Mouse (Mus musculus): ENCODE measurements around the gene Rassf6. TPM values are rescaled to one million over a fixed set of nuclear protein-coding genes. Genes with fewer than 3 reads are reported as not detected.

The Rassf6 gene
- polyA plus RNA-seq, 1 experiment from 2014 or later = 0.22 TPM

GRCm38 (mm10) chr5:90650466-90651150 is 10.2 kb upstream of the Rassf6 start:
- no peaks in the 10 kb centered on the region for H3K27me3 ChIP-seq (ENCODE audit: insufficient read depth, poor library complexity, severe bottlenecking)
- H3K4me3 ChIP-seq = no peak overlapping the region
- H3K9me3 ChIP-seq = no peaks in the 10 kb centered on the region
- no peaks in the 10 kb centered on the region for H3K36me3 ChIP-seq
- 84% methylated on average over 5 of the region's 5 CpGs for WGBS
- H3K27ac ChIP-seq = no peak overlapping the region
- H3K4me1 ChIP-seq (replicated peaks) = no peaks in the 10 kb centered on the region; the same call in 1 of the 2 replicates
- no peak for DNase-seq (ENCODE audit: low spot score)

DNA sequence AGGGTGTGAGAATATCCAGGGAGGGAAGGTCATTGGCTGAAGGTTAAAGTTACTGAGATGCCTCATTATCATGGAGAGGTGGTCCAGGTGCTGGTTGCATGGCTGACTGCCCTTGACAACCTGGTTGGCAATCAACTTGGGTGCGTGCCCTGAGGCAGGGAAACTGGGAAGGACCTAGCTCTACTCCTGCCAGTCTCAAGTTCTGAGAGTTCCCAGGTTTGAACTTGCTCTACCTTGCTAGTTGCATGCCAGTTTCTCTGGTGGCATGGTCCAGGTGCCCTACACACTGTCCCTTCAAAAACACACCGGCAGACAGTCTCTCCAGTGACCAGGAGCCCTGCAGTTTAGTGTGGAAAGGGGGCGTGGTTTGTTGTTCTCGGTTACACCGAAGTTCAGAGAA is 7.0 kb upstream of the Rassf6 start:
- H3K4me3 ChIP-seq = no peak overlapping the region
- H3K27ac ChIP-seq = no peak overlapping the region
- no peaks in the 10 kb centered on the region for H3K27me3 ChIP-seq (ENCODE audit: insufficient read depth, poor library complexity, severe bottlenecking)
- no peaks in the 10 kb centered on the region for H3K9me3 ChIP-seq
- DNase-seq (ENCODE audit: low spot score) = no peak
- H3K4me1 ChIP-seq (replicated peaks) = no peaks in the 10 kb centered on the region; the same call in 1 of the 2 replicates
- no peaks in the 10 kb centered on the region for H3K36me3 ChIP-seq
- 74% methylated on average over 5 of the region's 5 CpGs for WGBS

GRCm38 (mm10) chr5:90646398-90646797 is 5.9 kb upstream of the Rassf6 start:
- Histone ChIP-seq H3K4me3 (no peak overlapping the region), H3K36me3 (no peaks in the 10 kb centered on the region), H3K27me3 (ENCODE audit: insufficient read depth, poor library complexity, severe bottlenecking) (no peaks in the 10 kb centered on the region), H3K27ac (no peak overlapping the region), H3K9me3 (no peaks in the 10 kb centered on the region), H3K4me1 (replicated peaks) (no peaks in the 10 kb centered on the region; the same call in 1 of the 2 replicates)
- DNase-seq (ENCODE audit: low spot score) = no peak
- WGBS = 91% methylated on average over 5 of the region's 5 CpGs

DNA sequence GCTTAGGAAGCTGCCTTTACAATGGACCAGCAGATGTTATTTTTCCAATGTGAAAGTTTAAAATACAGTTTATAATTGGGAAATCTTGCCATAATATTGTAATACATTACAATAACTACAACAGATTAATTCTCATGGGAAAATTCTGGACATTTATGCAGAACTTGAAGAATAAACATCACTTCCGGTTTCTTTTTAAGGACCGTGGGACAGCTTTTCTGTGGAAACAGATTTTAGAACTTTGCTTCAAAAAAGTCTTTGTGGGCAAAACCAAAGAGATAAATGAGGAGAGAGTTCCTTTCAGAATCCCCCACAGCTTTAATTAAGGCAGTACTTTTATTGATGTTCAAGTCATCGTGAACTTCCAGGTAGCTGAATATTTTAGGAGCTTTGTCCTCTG is 5.1 kb upstream of the Rassf6 start:
- H3K4me3 ChIP-seq = no peak overlapping the region
- H3K36me3 ChIP-seq = no peaks in the 10 kb centered on the region
- H3K9me3 ChIP-seq = no peaks in the 10 kb centered on the region
- WGBS = 85% methylated on average over 3 of the region's 3 CpGs
- 0 out of 2 replicates have a peak, but pooled peaks cover under 1% of the 10 kb centered on the region for H3K27me3 ChIP-seq (ENCODE audit: insufficient read depth, poor library complexity, severe bottlenecking)
- no peak overlapping the region for H3K27ac ChIP-seq
- no peak for DNase-seq (ENCODE audit: low spot score)
- peaks cover under 1% of the 10 kb centered on the region for H3K4me1 ChIP-seq (replicated peaks)

DNA sequence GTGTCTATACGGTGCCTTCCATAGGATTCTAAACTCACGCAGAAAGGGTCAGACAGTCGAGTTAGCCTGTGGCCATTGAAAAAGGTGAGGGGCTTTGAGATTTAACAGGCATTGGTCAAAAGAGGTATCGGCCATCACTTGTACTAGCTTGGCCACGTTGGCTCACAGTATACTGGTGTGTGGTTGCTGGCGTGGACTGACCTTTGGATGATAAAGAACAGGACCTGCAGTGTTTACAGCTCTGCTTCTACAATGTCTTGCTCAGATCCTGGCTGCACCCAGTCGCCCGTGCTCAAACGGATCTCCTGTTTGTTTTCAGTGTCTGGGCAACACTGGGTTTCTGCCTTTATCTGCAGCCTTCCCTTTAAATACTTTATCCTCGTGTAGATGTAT is 757 bp upstream of the Rassf6 start:
- no peak for DNase-seq (ENCODE audit: low spot score)
- H3K4me3 ChIP-seq = no peak overlapping the region
- peaks cover 7% of the 10 kb centered on the region for H3K4me1 ChIP-seq (replicated peaks)
- H3K9me3 ChIP-seq = no peaks in the 10 kb centered on the region
- no peak overlapping the region for H3K27ac ChIP-seq
- H3K36me3 ChIP-seq = no peaks in the 10 kb centered on the region
- 81% methylated on average over 10 of the region's 10 CpGs for WGBS
- H3K27me3 ChIP-seq (ENCODE audit: insufficient read depth, poor library complexity, severe bottlenecking) = 0 out of 2 replicates have a peak, but pooled peaks cover 8% of the 10 kb centered on the region

GRCm38 (mm10) chr5:90634885-90635284 is 5.6 kb downstream of the Rassf6 start:
- H3K36me3 ChIP-seq = no peaks in the 10 kb centered on the region
- DNase-seq (ENCODE audit: low spot score) = no peak
- H3K4me1 ChIP-seq (replicated peaks) = no peaks in the 10 kb centered on the region
- 81% methylated on average over 7 of the region's 7 CpGs for WGBS
- no peaks in the 10 kb centered on the region for H3K9me3 ChIP-seq
- H3K27ac ChIP-seq = no peak overlapping the region
- H3K4me3 ChIP-seq = no peak overlapping the region
- 0 out of 2 replicates have a peak, but pooled peaks cover 3% of the 10 kb centered on the region for H3K27me3 ChIP-seq (ENCODE audit: insufficient read depth, poor library complexity, severe bottlenecking)

- Histone ChIP-seq H3K4me3 (no peak overlapping the region), H3K9me3 (no peaks in the 10 kb centered on the region), H3K36me3 (no peaks in the 10 kb centered on the region), H3K27ac (no peak overlapping the region), H3K27me3 (ENCODE audit: insufficient read depth, poor library complexity, severe bottlenecking) (no peaks in the 10 kb centered on the region), H3K4me1 (replicated peaks) (no peaks in the 10 kb centered on the region)
- WGBS = 77% methylated on average over 1 of the region's 1 CpGs
- no peak for DNase-seq (ENCODE audit: low spot score)
These were observed 11.9 kb downstream of the Rassf6 start for GRCm38 (mm10) chr5:90628530-90628929.

DNA sequence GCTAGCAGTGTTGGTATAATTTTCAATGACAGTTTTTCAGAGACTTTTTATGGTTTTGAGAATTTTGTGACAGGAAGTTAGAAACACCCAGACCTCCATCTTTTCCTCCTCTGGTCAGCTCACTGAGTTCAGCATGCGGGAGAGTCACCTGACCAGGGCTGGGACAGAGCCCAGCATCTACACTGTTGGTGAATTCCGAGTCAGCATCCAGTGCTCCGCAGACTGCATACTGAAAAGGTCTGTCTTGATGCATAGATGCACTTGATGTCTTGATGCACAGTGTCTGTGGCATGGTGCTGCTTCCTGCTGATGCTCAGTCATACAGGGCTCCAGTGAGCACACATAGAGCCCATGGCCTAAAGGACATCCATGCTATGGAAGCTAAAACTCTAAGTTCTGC is 12.4 kb downstream of the Rassf6 start:
- 85% methylated on average over 3 of the region's 3 CpGs for WGBS
- Histone ChIP-seq H3K36me3 (no peaks in the 10 kb centered on the region), H3K27me3 (ENCODE audit: insufficient read depth, poor library complexity, severe bottlenecking) (no peaks in the 10 kb centered on the region), H3K9me3 (no peaks in the 10 kb centered on the region), H3K27ac (no peak overlapping the region), H3K4me3 (no peak overlapping the region), H3K4me1 (replicated peaks) (no peaks in the 10 kb centered on the region)
- no peak for DNase-seq (ENCODE audit: low spot score)

DNA sequence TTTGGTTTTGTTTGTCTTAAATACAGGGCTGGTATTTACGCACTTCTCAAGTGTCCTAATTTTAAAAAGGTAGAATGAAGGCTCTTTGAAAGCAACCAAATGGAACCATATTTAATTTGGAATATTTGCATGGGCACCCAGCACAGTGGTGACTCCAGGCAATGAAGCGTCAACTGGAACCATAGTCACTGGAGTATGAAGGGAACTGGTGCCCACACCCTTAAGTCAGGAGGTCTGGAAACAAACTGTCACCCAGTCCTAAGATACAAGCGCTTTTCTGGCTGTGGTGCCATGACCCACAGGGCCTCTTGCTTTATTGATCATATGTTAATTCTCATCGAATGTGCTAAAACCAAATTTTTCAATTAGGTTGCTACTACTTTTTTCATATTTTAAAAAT is 13.0 kb downstream of the Rassf6 start:
- 92% methylated on average over 4 of the region's 4 CpGs for WGBS
- DNase-seq (ENCODE audit: low spot score) = no peak
- Histone ChIP-seq H3K9me3 (no peaks in the 10 kb centered on the region), H3K36me3 (no peaks in the 10 kb centered on the region), H3K27ac (no peak overlapping the region), H3K4me1 (replicated peaks) (no peaks in the 10 kb centered on the region), H3K27me3 (ENCODE audit: insufficient read depth, poor library complexity, severe bottlenecking) (no peaks in the 10 kb centered on the region), H3K4me3 (no peak overlapping the region)

DNA sequence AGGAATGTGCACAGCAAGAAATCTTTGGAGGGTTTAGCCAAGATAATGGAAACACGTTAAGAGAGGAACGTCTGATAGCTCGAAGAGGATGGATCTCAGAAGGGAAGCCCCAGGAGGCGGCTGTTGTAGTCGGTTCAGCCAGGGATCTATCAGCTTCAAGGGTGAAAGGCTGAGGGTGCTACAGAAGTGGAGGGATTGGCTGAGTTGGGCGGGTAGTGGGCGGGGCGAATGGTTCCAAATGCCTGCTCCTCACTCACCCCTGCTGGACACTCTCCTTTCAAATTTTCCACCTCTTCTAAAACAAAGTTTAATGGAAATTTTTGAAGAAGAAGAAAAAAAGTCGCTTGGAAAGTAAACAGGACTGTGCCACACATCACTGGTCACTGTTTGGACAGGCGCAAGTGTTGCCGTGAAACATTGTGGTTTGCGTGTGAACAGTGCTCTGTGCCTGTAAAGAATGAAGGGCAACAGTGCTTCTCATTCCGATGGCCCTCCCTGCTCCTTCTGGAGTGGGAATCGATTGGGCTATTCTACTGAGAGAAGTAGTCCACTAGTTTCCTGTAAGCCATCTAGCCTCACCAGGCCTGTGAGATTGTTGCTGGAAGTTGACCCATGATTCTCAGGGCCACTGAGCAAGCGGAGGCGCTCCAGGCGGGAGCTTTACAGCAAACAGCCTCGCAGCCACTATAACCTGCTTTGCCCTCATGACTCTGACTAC is 15.6 kb downstream of the Rassf6 start:
- no peak overlapping the region for H3K27ac ChIP-seq
- H3K36me3 ChIP-seq = no peaks in the 10 kb centered on the region
- no peaks in the 10 kb centered on the region for H3K4me1 ChIP-seq (replicated peaks)
- 79% methylated on average over 18 of the region's 18 CpGs for WGBS
- no peaks in the 10 kb centered on the region for H3K27me3 ChIP-seq (ENCODE audit: insufficient read depth, poor library complexity, severe bottlenecking)
- H3K9me3 ChIP-seq = no peaks in the 10 kb centered on the region
- no peak for DNase-seq (ENCODE audit: low spot score)
- H3K4me3 ChIP-seq = no peak overlapping the region

DNA sequence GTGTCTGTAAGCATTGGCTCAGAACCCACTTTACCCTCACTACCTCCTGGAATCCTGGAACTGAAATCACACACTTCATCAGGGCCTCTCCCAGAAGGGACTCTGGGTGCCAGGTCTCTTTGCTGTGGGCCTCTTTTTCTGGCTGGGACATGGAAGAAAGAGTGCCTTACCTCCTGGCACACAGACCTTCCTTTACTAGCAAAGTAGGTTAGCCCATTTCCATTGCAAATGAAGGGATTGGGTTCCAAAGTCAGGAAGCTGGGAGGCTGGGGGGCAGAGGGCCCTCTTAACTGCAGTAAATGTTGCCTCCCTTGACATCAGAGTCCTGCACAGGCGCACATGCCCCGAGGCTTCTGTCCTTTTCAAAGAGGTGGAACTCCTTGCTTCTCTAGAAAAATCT is 17.2 kb downstream of the Rassf6 start:
- H3K36me3 ChIP-seq = no peaks in the 10 kb centered on the region
- H3K4me3 ChIP-seq = no peak overlapping the region
- H3K27ac ChIP-seq = no peak overlapping the region
- no peaks in the 10 kb centered on the region for H3K9me3 ChIP-seq
- H3K27me3 ChIP-seq (ENCODE audit: insufficient read depth, poor library complexity, severe bottlenecking) = no peaks in the 10 kb centered on the region
- DNase-seq (ENCODE audit: low spot score) = no peak
- WGBS = 67% methylated on average over 2 of the region's 2 CpGs
- no peaks in the 10 kb centered on the region for H3K4me1 ChIP-seq (replicated peaks)

DNA sequence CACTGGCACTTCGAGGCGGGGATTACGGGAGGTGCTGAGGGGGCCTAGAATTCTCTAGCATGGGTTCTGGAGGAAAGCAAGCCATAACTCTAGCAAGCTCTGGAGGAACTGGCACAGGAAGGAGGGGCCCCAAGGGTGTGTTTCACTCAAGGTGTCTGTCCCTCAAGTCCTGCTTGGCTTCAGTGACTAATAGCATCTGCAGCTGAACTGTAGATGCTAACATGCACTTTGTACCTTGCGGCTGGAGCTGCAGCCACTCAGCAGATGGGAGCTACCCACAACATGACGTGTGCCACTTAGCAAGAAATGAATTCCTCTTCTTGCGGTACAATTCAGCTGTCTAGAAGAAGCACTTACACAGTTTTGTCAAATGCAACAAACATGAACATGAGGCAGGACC is 18.7 kb downstream of the Rassf6 start:
- no peaks in the 10 kb centered on the region for H3K4me1 ChIP-seq (replicated peaks)
- H3K27me3 ChIP-seq (ENCODE audit: insufficient read depth, poor library complexity, severe bottlenecking) = no peaks in the 10 kb centered on the region
- DNase-seq (ENCODE audit: low spot score) = no peak
- no peak overlapping the region for H3K4me3 ChIP-seq
- 92% methylated on average over 6 of the region's 6 CpGs for WGBS
- no peak overlapping the region for H3K27ac ChIP-seq
- H3K36me3 ChIP-seq = no peaks in the 10 kb centered on the region
- no peaks in the 10 kb centered on the region for H3K9me3 ChIP-seq

- no peaks in the 10 kb centered on the region for H3K27me3 ChIP-seq (ENCODE audit: insufficient read depth, poor library complexity, severe bottlenecking)
- no peak for DNase-seq (ENCODE audit: low spot score)
- no peaks in the 10 kb centered on the region for H3K9me3 ChIP-seq
- H3K4me1 ChIP-seq (replicated peaks) = no peaks in the 10 kb centered on the region
- H3K27ac ChIP-seq = no peak overlapping the region
- H3K4me3 ChIP-seq = no peak overlapping the region
- no peaks in the 10 kb centered on the region for H3K36me3 ChIP-seq
- WGBS = 95% methylated on average over 2 of the region's 2 CpGs
These were observed 19.1 kb downstream of the Rassf6 start for GRCm38 (mm10) chr5:90621316-90621715.
